Mouse (Mus musculus): ENCODE data around the gene Cd180.
A peak's percentile ranks its signal among the peaks of the same experiment; 100 is the strongest.
"Not testable (repeated sequence)": the region's sequence is repeated elsewhere in the genome, so short reads cannot be mapped to it uniquely, and the experiment has no call there.

Gene Cd180

DNA sequence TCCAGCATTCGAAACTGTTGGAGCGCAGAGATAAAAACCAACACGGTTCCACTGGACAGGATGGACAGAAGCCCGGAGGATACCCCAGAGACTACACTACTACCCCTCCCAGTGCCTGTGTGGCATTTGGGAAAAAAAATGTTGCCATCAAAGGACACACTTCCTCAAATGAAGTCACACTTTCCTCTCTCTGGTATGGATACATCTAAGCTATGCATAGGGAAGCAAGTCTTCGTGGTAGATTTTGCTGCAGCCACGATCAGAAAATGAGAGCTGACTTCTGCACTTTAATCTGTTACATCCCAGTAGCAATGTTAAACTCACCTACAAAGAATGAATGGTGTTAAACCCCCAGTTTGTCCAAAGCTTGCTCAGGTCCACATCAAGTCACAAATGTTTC lies 24.4 kb upstream of the Cd180 start:
- no peak for TF ChIP-seq NANOG (IDR thresholded peaks at IDR 0.05; ENCODE audit: borderline replicate concordance, low read length)
- no peak for TF ChIP-seq POU5F1 (IDR thresholded peaks at IDR 0.05; ENCODE audit: borderline replicate concordance, low read length)
- TF ChIP-seq CTCF (conservative IDR thresholded peaks at IDR 0.05; ENCODE audit: low read length): no peak
- H3K27me3 ChIP-seq (ENCODE audit: insufficient read depth, low read length): peaks cover 20% of the 10 kb centered on the region
- H3K4me3 ChIP-seq (replicated peaks; ENCODE audit: low read length): no peak overlapping the region
- no peaks in the 10 kb centered on the region for H3K36me3 ChIP-seq (ENCODE audit: insufficient read depth, low read length)
- H3K4me1 ChIP-seq (replicated peaks; ENCODE audit: low read depth, low read length): peaks cover 26% of the 10 kb centered on the region
- H3K9me3 ChIP-seq (ENCODE audit: low read length): peaks cover 6% of the 10 kb centered on the region

DNA sequence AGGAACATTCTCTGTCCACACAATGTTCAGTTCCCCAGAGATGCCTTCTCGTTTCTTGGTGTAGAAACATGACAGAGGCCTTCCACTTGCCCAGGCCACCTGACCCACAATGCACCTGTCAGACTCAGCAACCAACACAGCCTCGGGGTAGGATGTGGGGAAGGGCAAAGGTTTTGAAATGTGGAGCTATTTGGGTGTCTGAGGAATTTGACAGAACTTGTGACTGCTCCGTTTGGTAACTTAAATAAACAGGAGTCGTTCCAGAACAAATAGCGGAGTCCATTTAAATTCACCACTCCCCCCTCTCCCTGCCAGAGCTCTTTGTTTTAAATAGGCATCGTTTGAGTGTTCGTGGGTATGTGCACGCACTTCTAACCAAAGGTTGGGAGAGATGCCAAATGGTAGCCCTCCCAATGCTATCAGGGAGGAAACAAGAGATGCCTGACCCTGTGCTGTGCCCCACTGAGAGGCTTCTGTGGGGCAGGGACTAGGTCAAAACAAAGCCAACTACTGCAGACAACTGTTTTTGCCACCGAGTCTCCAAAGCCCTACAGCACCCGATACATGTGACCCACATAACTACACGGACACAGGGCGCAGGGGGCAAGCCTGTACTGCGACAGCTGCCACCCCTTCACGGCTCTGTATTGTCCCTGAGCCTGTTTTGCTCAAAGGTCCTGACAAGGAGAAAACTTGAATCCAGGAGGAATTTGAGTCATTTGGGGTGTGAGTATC lies 23.7 kb upstream of the Cd180 start:
- Histone ChIP-seq H3K36me3 (ENCODE audit: insufficient read depth, low read length) (no peaks in the 10 kb centered on the region), H3K9me3 (ENCODE audit: low read length) (peaks cover 6% of the 10 kb centered on the region), H3K27me3 (ENCODE audit: insufficient read depth, low read length) (peaks cover 20% of the 10 kb centered on the region), H3K4me1 (replicated peaks; ENCODE audit: low read depth, low read length) (peaks cover 26% of the 10 kb centered on the region), H3K4me3 (replicated peaks; ENCODE audit: low read length) (no peak overlapping the region)
- TF ChIP-seq CTCF (conservative IDR thresholded peaks at IDR 0.05; ENCODE audit: low read length): no peak
- no peak for TF ChIP-seq POU5F1 (IDR thresholded peaks at IDR 0.05; ENCODE audit: borderline replicate concordance, low read length)

DNA sequence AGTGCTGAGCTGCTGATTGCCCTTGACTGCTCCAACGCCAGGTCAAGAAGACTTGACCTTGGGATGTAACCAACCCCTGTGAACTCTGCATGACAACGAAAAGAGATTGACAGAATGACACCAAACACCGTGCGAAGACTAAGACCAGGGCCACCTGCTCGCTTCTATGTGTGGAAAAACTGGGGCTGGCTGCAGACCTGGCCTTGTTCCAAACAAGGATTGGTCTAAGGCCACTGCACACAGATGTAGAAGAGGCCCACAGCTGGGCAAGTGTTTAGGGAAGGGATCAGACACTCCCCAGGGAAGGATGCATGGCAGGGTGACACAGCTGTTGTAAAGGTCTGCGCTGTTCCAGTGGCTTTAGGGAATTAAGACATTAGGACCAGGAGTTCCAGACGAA lies 22.9 kb upstream of the Cd180 start:
- H3K27me3 ChIP-seq (ENCODE audit: insufficient read depth, low read length): peaks cover 19% of the 10 kb centered on the region
- TF ChIP-seq CTCF (conservative IDR thresholded peaks at IDR 0.05; ENCODE audit: low read length): no peak
- no peak for TF ChIP-seq POU5F1 (IDR thresholded peaks at IDR 0.05; ENCODE audit: borderline replicate concordance, low read length)
- H3K36me3 ChIP-seq (ENCODE audit: insufficient read depth, low read length): no peaks in the 10 kb centered on the region
- peaks cover 24% of the 10 kb centered on the region for H3K4me1 ChIP-seq (replicated peaks; ENCODE audit: low read depth, low read length)
- peaks cover 6% of the 10 kb centered on the region for H3K9me3 ChIP-seq (ENCODE audit: low read length)
- H3K4me3 ChIP-seq (replicated peaks; ENCODE audit: low read length): no peak overlapping the region

- Histone ChIP-seq H3K4me1 (replicated peaks; ENCODE audit: low read depth, low read length) (peaks cover 17% of the 10 kb centered on the region), H3K4me3 (replicated peaks; ENCODE audit: low read length) (no peak overlapping the region), H3K27me3 (ENCODE audit: insufficient read depth, low read length) (no peaks in the 10 kb centered on the region; the same call in 1 of the 2 replicates), H3K9me3 (ENCODE audit: low read length) (peaks cover 6% of the 10 kb centered on the region), H3K36me3 (ENCODE audit: insufficient read depth, low read length) (no peaks in the 10 kb centered on the region)
- TF ChIP-seq NANOG (IDR thresholded peaks at IDR 0.05; ENCODE audit: borderline replicate concordance, low read length): no peak
- TF ChIP-seq POU5F1 (IDR thresholded peaks at IDR 0.05; ENCODE audit: borderline replicate concordance, low read length): no peak
- no peak for TF ChIP-seq CTCF (conservative IDR thresholded peaks at IDR 0.05; ENCODE audit: low read length)
Measured at GRCm38 (mm10) chr13:102674083-102674482, 19.3 kb upstream of the Cd180 start.

GRCm38 (mm10) chr13:102677602-102678001 lies 15.8 kb upstream of the Cd180 start:
- not testable (repeated sequence) for H3K4me1 ChIP-seq (replicated peaks; ENCODE audit: low read depth, low read length); H3K9me3 ChIP-seq (ENCODE audit: low read length); H3K36me3 ChIP-seq (ENCODE audit: insufficient read depth, low read length); H3K27me3 ChIP-seq (ENCODE audit: insufficient read depth, low read length); H3K4me3 ChIP-seq (replicated peaks; ENCODE audit: low read length)

- no peak overlapping the region for H3K4me3 ChIP-seq (replicated peaks; ENCODE audit: low read length)
- no peaks in the 10 kb centered on the region for H3K36me3 ChIP-seq (ENCODE audit: insufficient read depth, low read length)
- no peaks in the 10 kb centered on the region for H3K27me3 ChIP-seq (ENCODE audit: insufficient read depth, low read length)
- H3K9me3 ChIP-seq (ENCODE audit: low read length): no peaks in the 10 kb centered on the region
- no peaks in the 10 kb centered on the region for H3K4me1 ChIP-seq (replicated peaks; ENCODE audit: low read depth, low read length)
- TF ChIP-seq NANOG (IDR thresholded peaks at IDR 0.05; ENCODE audit: borderline replicate concordance, low read length) (no peak), CTCF (conservative IDR thresholded peaks at IDR 0.05; ENCODE audit: low read length) (peak; percentile 68), POU5F1 (IDR thresholded peaks at IDR 0.05; ENCODE audit: borderline replicate concordance, low read length) (no peak)
Measured at GRCm38 (mm10) chr13:102678482-102678881, 14.9 kb upstream of the Cd180 start.

- no peak overlapping the region for H3K4me3 ChIP-seq (replicated peaks; ENCODE audit: low read length)
- no peaks in the 10 kb centered on the region for H3K27me3 ChIP-seq (ENCODE audit: insufficient read depth, low read length)
- no peaks in the 10 kb centered on the region for H3K36me3 ChIP-seq (ENCODE audit: insufficient read depth, low read length)
- H3K4me1 ChIP-seq (replicated peaks; ENCODE audit: low read depth, low read length): no peaks in the 10 kb centered on the region
- TF ChIP-seq CTCF (conservative IDR thresholded peaks at IDR 0.05; ENCODE audit: low read length) (no peak), POU5F1 (IDR thresholded peaks at IDR 0.05; ENCODE audit: borderline replicate concordance, low read length) (no peak), NANOG (IDR thresholded peaks at IDR 0.05; ENCODE audit: borderline replicate concordance, low read length) (no peak)
- no peaks in the 10 kb centered on the region for H3K9me3 ChIP-seq (ENCODE audit: low read length)
Measured at GRCm38 (mm10) chr13:102684890-102685289, 8.5 kb upstream of the Cd180 start.

- peaks cover 21% of the 10 kb centered on the region for H3K4me1 ChIP-seq (replicated peaks; ENCODE audit: low read depth, low read length)
Measured at GRCm38 (mm10) chr13:102688121-102688520, 5.2 kb upstream of the Cd180 start.

More at GRCm38 (mm10) chr13:102688121-102688520, 5.2 kb upstream of the Cd180 start:
- Histone ChIP-seq H3K36me3 (ENCODE audit: insufficient read depth, low read length) (no peaks in the 10 kb centered on the region), H3K27me3 (ENCODE audit: insufficient read depth, low read length) (no peaks in the 10 kb centered on the region), H3K4me3 (replicated peaks; ENCODE audit: low read length) (no peak overlapping the region), H3K9me3 (ENCODE audit: low read length) (no peaks in the 10 kb centered on the region)
- TF ChIP-seq POU5F1 (IDR thresholded peaks at IDR 0.05; ENCODE audit: borderline replicate concordance, low read length): no peak
- no peak for TF ChIP-seq NANOG (IDR thresholded peaks at IDR 0.05; ENCODE audit: borderline replicate concordance, low read length)
- no peak for TF ChIP-seq CTCF (conservative IDR thresholded peaks at IDR 0.05; ENCODE audit: low read length)

Measured in E14TG2a.4 (cell line).